Mouse (Mus musculus): Measurements from ENCODE around the gene Casp12. TPM values are rescaled to one million over a fixed set of nuclear protein-coding genes. Genes with fewer than 3 reads are reported as not detected.
"Not testable (repeated sequence)": the region's sequence is repeated elsewhere in the genome, so short reads cannot be mapped to it uniquely, and the experiment has no call there.

Casp12 gene
- polyA plus RNA-seq, 1 experiment from 2014 or later = not detected

DNA sequence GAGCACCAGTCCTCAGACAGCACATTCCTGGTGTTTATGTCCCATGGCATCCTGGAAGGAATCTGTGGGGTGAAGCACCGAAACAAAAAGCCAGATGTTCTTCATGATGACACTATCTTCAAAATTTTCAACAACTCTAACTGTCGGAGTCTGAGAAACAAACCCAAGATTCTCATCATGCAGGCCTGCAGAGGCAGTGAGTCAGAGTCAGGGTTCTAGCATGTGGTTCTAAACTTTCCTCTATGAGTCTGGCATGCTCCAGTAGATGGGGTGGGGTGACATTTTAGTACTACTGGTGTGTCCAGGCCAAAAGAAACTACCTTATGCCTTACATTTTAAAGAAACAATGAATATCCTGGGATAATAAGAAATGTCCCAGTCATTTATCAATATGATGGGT lies 8.4 kb downstream of the Casp12 start:
- Histone ChIP-seq H3K4me3 (no peak overlapping the region), H3K36me3 (no peaks in the 10 kb centered on the region), H3K27ac (no peak overlapping the region), H3K9me3 (replicated peaks) (no peaks in the 10 kb centered on the region), H3K27me3 (ENCODE audit: low read depth, poor library complexity, severe bottlenecking) (no peaks in the 10 kb centered on the region), H3K4me1 (no peaks in the 10 kb centered on the region)
- DNase-seq (ENCODE audit: low spot score) = no peak
- WGBS = 88% methylated on average over 2 of the region's 2 CpGs

DNA sequence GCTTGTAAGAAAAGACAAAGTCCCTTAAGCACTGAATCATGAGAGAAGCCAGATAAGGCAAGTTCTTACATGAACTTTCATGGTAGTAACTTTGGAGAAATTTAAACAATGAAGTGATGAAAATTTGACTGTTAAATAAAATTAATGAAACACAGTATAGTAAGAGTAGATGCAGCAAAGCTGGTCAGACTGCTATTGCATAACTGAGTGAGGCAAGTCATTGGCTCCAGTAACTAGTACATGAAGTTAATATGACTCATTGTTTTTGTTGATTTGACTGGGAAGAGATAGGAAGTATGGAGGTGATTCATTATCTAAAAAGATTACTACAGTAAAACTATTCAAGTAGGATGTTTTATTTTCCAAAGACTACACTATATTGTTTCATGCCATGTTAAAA lies 11.6 kb downstream of the Casp12 start:
- H3K27ac ChIP-seq = no peak overlapping the region
- no peaks in the 10 kb centered on the region for H3K36me3 ChIP-seq
- H3K9me3 ChIP-seq (replicated peaks) = no peaks in the 10 kb centered on the region
- H3K4me1 ChIP-seq = no peaks in the 10 kb centered on the region
- H3K4me3 ChIP-seq = no peak overlapping the region
- no peaks in the 10 kb centered on the region for H3K27me3 ChIP-seq (ENCODE audit: low read depth, poor library complexity, severe bottlenecking)
- no peak for DNase-seq (ENCODE audit: low spot score)

DNA sequence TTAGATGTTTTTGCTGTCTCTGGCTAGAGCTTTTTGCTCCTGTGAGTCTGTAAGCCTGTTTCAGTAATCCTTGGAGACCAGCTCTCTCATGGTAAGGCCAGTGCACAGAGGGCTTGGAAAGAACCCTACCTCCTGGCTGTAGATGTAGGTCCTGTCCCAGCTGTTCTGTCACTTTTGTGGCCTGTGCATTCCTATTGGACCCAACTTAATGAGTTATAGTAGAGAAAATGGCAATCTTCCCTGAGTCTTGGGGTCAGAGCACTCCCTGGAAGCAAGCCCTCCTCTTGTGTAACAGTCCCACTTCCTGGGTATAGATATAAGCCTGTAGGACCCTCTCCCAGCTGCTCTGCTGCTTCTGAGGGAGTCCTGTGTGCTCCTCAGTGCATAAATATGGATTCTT lies 48.3 kb downstream of the Casp12 start:
- Histone ChIP-seq H3K27me3 (ENCODE audit: low read depth, poor library complexity, severe bottlenecking) (no peaks in the 10 kb centered on the region), H3K9me3 (replicated peaks) (no peaks in the 10 kb centered on the region), H3K27ac (no peak overlapping the region), H3K36me3 (no peaks in the 10 kb centered on the region), H3K4me3 (no peak overlapping the region), H3K4me1 (no peaks in the 10 kb centered on the region)
- no peak for DNase-seq (ENCODE audit: low spot score)

DNA sequence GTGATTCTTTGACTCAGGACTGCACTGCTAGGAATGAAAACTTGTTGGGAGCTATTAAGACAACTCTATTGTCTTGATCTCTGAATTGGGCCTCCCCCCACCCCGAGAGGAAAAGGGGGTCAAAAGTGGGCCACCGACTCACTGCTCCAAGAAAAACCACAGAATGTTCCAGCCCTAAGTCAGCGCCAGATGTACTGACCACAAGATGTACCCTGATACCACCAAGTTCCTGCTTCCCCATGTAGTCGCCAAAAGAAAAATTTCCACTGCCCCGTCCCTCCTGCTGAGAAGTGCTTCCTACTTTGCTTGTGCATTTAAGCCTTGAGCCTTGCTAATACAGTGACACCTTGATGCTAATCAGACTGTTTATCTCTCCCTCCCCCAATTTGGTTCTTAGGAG lies 50.6 kb downstream of the Casp12 start:
- not testable (repeated sequence) for H3K9me3 ChIP-seq (replicated peaks); H3K4me1 ChIP-seq; H3K36me3 ChIP-seq; H3K4me3 ChIP-seq; H3K27ac ChIP-seq; H3K27me3 ChIP-seq (ENCODE audit: low read depth, poor library complexity, severe bottlenecking); DNase-seq (ENCODE audit: low spot score)
- 83% methylated on average over 5 of the region's 5 CpGs for WGBS

DNA sequence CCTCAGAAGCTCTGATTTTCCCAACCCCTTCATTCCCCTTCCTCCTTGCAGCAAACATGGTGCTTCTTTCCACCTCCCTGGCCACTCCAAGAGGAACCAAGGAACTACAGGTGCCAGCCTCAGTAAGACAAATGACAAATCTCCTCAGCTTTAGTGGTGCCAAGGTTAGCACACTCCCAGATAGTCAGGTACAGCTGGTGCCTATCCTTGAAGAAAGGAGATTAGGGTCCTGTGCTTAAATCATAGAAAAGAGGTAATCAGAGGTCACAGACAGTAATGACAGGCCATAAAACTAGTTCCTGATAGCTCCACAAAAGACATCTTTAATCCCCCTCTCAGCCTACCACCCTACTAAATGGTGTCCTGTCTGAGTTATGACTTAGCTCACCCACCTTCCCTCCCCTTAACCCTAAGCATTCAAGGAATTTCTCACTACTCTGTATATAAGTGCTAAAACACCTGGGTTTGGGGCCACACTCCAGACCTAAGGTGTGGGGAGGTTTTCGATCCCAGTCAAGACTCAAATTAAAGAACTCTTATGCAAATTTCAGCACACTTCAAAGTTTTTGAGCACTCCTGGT lies 65.8 kb downstream of the Casp12 start:
- DNase-seq (ENCODE audit: low spot score) = no peak
- H3K4me1 ChIP-seq = no peaks in the 10 kb centered on the region
- no peak overlapping the region for H3K4me3 ChIP-seq
- H3K27me3 ChIP-seq (ENCODE audit: low read depth, poor library complexity, severe bottlenecking) = no peaks in the 10 kb centered on the region
- H3K36me3 ChIP-seq = no peaks in the 10 kb centered on the region
- 77% methylated on average over 1 of the region's 1 CpGs for WGBS
- no peaks in the 10 kb centered on the region for H3K9me3 ChIP-seq (replicated peaks)
- no peak overlapping the region for H3K27ac ChIP-seq

DNA sequence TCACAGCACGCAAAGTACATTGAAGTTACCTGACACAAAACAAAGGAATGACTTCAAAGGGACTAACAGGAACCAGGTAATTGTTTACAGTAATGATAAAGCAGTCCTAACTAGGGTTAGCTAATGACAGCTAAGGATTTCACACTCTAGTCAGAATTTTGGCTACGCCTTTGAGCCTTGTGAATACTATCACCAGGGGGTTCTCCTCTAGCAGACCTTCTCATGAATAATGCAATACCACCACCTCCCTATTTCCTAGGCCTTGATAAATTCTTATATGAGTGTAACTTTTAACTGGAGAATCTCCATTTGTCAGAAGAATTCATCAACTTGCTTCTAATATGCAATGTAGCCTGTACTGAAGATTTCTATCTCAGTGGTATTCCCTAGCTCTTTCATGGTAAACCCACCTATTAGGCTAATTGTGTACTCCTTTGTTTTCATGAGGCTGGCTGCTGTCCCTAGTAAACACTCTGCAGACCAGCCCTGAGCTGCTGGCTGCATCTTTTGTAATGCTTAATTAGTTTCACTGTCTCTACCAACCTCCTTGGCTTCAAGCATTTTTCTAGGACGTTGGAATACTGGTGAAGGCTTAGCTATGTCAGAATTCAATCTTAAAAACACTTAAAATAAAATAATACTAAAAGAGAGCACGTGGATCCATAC lies 67.3 kb downstream of the Casp12 start:
- H3K36me3 ChIP-seq = no peaks in the 10 kb centered on the region
- H3K4me1 ChIP-seq = no peaks in the 10 kb centered on the region
- DNase-seq (ENCODE audit: low spot score) = no peak
- H3K9me3 ChIP-seq (replicated peaks) = no peaks in the 10 kb centered on the region
- H3K4me3 ChIP-seq = no peak overlapping the region
- H3K27ac ChIP-seq = no peak overlapping the region
- H3K27me3 ChIP-seq (ENCODE audit: low read depth, poor library complexity, severe bottlenecking) = no peaks in the 10 kb centered on the region
- WGBS = 54% methylated on average over 4 of the region's 4 CpGs

DNA sequence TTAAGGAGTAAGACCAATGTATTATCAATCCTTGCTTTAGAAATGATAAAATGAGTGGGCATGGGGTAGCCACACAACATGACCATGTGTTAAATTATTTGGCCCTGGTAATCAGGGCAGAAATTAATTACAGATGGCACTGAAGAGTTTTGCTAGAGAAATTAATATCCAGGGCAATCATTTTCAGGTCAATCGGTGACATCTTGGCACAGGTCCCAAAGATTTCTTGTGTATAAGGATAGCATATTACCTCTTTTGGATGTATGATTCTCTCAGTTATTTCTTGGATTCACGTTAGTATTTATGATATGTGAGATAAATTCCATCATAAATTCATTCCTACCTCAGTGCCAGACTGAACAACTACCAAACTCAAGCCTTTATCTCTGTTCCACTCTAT lies 72.6 kb downstream of the Casp12 start:
- H3K4me1 ChIP-seq = no peaks in the 10 kb centered on the region

More for the DNA sequence above, 72.6 kb downstream of the Casp12 start:
- Histone ChIP-seq H3K27ac (no peak overlapping the region), H3K27me3 (ENCODE audit: low read depth, poor library complexity, severe bottlenecking) (no peaks in the 10 kb centered on the region), H3K9me3 (replicated peaks) (no peaks in the 10 kb centered on the region), H3K4me3 (no peak overlapping the region), H3K36me3 (no peaks in the 10 kb centered on the region)
- 79% methylated on average over 2 of the region's 2 CpGs for WGBS
- no peak for DNase-seq (ENCODE audit: low spot score)

Other genes with a start within 250 kb of the Casp12 start
- 0.45 and 0.53 TPM in 2 replicates for gene Casp1, start 46.9 kb upstream of the Casp12 start, polyA plus RNA-seq (2016; fragmentation: Nextera tagmentation; extraction: Ambion mirVana)
- gene Casp4, start 36.6 kb upstream of the Casp12 start, polyA plus RNA-seq (2016; fragmentation: Nextera tagmentation; extraction: Ambion mirVana) = 0.19 TPM in 1 of 2 replicates, not detected in the other